Mouse (Mus musculus) spleen, postnatal 14 days (tissue): Measurements from ENCODE around the gene Gm10228.
"Not testable (repeated sequence)": the region's sequence is repeated elsewhere in the genome, so short reads cannot be mapped to it uniquely, and the experiment has no call there.

Experiments
- DNase-seq, 2 experiments: peaks; one replicate each; pipeline ENCODE4 v3.0.0; 2021 to 2022; ENCODE audit warnings: low spot score in 2 of 2

Gm10228 gene

GRCm38 (mm10) chr16:89041372-89041771 is at the start of gene Gm10228:
Gene Gm10228, minus strand, starts transcription at chr16:89041472.
- DNase-seq: not testable (repeated sequence)

- DNase-seq: not testable (repeated sequence)
Measured at GRCm38 (mm10) chr16:89071041-89071440, 29.8 kb upstream of the Gm10228 start.

- not testable (repeated sequence) for DNase-seq
Measured at GRCm38 (mm10) chr16:89063902-89064301, 22.6 kb upstream of the Gm10228 start, which contains the start of gene 1110025L11Rik. Gene 1110025L11Rik, minus strand, starts transcription at chr16:89064002.

- DNase-seq: no peak
Measured at GRCm38 (mm10) chr16:89047783-89048182, 6.5 kb upstream of the Gm10228 start, which contains the start of gene Krtap6-5. Gene Krtap6-5, minus strand, starts transcription at chr16:89047883.

GRCm38 (mm10) chr16:89031399-89031798 is 9.9 kb downstream of the Gm10228 start, which contains the start of gene Krtap6-1:
Gene Krtap6-1, plus strand, starts transcription at chr16:89031699.
- DNase-seq: not testable (repeated sequence)

- DNase-seq: not testable (repeated sequence)
Measured at GRCm38 (mm10) chr16:89014984-89015383, 26.3 kb downstream of the Gm10228 start, which contains the start of gene Gm10229. Gene Gm10229, plus strand, starts transcription at chr16:89015284.

- no peak for DNase-seq
Measured at GRCm38 (mm10) chr16:89013973-89014372, 27.3 kb downstream of the Gm10228 start.

GRCm38 (mm10) chr16:89010659-89011058 is 30.6 kb downstream of the Gm10228 start, which contains the start of gene Krtap22-2:
Gene Krtap22-2, minus strand, starts transcription at chr16:89010759.
- DNase-seq: no peak
